Mouse (Mus musculus): ENCODE data around the gene Fads2.

GRCm38 (mm10) chr19:10052698-10053097 lies 48.8 kb downstream of the Fads2 start:
- TF ChIP-seq CTCF (IDR thresholded peaks at IDR 0.05; ENCODE audit: borderline replicate concordance, insufficient read depth, low read depth, low read length) (no peak), POLR2A (IDR thresholded peaks at IDR 0.05; ENCODE audit: borderline replicate concordance, insufficient read depth, low read length) (no peak)

All from cerebellum, adult 2 months (tissue).